Mouse (Mus musculus) ovary, adult 18-20 months (tissue): ENCODE data around the gene Kiss1.
A peak's percentile ranks its signal among the peaks of the same experiment; 100 is the strongest.
"Not testable (repeated sequence)": the region's sequence is repeated elsewhere in the genome, so short reads cannot be mapped to it uniquely, and the experiment has no call there.

ENCODE experiments used
- DNase-seq: peaks from one replicate; pipeline ENCODE4 v3.0.0; 2022; ENCODE audit warnings: low spot score, mixed read lengths

Kiss1 gene

GRCm38 (mm10) chr1:133317149-133317548 is 4.5 kb upstream of the Kiss1 start:
- no peak for DNase-seq

GRCm38 (mm10) chr1:133323333-133323732 is 1.7 kb downstream of the Kiss1 start:
- peak; percentile 48 for DNase-seq

DNA sequence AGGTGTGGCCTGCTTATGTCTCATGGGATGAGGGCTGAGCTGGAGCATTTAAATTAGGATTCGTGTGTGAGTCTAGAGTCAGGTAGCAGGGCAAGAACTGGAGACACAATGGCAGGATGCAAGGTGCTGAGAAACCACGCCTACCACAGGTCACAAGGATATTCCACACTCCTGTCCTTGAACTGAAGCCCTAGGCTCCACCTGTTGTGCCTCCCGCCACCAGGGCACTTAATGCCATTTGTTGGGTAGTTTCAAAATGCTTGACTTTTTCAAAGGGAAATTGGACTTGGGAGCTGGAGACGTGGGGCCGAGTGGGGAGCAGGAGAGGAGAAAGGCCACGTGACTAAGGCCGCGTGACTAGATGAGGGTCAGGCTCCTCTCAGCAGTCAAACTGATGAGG is 4.3 kb downstream of the Kiss1 start:
- DNase-seq, result no peak

DNA sequence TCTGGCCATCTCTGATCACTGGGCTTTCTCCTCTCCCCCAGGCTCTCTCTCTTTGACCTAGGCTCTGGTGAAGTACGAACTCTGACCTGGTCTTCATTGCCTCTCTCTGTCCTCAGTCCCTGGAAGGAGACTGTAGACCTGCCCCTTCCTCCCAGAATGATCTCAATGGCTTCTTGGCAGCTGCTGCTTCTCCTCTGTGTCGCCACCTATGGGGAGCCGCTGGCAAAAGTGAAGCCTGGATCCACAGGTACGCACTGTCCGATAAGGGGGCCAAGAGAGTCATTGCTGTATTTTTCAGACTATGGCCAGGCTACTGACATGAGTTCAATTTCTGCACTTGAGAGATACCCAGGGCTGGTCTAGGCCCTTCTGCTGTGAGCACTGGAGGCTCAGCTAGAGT is 5.4 kb downstream of the Kiss1 start:
- DNase-seq, result no peak

- no peak for DNase-seq
Measured at GRCm38 (mm10) chr1:133328299-133328795, 6.7 kb downstream of the Kiss1 start.

- no peak for DNase-seq
Measured at GRCm38 (mm10) chr1:133328896-133329637, 7.4 kb downstream of the Kiss1 start.

- DNase-seq, result no peak
Measured at GRCm38 (mm10) chr1:133329638-133329964, 7.9 kb downstream of the Kiss1 start.

GRCm38 (mm10) chr1:133331142-133331541 is 9.5 kb downstream of the Kiss1 start:
- DNase-seq, result no peak

DNA sequence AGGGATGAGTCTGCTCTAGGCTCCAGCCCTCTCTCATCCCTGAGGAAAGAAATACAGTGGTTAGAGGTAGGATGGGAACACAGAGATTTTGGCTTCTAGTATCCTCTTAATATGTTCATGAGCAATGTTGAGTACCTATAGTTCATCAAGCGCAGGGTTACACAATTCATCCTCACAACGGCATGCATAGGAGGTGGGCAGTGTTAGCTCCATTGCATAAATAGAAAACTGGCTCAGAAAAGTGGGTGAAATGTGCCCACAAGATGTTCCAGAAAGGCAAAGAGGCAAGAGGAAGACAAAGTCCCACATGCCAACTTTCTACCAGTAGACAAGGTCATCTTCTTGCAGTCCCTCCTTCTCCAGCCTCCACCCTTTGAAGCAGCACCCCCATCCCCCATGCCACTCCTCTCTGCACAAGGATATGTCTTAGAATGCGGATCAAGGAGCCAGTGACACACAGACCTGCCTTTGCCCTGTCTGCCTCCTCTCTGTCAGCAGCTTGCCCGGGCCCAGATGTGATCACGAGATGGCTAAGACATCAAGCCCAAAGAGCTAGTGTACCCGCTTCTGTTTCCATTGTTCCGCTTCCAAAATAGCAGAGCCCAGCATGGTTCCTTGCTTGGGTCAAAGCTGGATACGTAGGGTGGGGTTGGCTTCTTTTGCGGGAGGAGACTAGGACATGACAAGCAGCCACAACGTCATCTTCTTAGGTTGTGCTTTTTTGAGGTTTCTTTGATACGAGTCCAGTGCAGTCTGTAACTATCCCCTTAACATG is 11.2 kb downstream of the Kiss1 start:
- no peak for DNase-seq

DNA sequence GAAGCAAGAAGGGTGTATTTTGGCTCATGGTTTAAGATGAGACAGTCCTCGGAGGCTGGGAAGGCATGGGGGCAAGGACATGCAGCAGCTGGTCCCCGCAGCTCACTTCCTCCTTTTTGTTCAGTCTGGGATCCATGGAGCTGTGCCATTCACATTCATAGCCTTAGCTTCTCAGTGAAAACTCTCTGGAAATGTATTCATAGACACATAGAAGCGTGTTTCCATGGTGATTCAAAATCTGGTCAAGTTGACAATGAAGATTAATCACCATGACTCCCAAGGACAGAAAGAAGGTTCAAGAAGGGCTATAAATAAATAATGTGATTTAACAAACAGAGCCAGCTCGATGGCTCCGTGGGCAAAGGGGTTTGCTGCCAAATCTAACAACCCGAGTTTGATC is 12.3 kb downstream of the Kiss1 start:
- no peak for DNase-seq

GRCm38 (mm10) chr1:133340403-133340802 is 18.7 kb downstream of the Kiss1 start:
- not testable (repeated sequence) for DNase-seq

GRCm38 (mm10) chr1:133344357-133344756 is 22.7 kb downstream of the Kiss1 start:
- DNase-seq, result no peak

DNA sequence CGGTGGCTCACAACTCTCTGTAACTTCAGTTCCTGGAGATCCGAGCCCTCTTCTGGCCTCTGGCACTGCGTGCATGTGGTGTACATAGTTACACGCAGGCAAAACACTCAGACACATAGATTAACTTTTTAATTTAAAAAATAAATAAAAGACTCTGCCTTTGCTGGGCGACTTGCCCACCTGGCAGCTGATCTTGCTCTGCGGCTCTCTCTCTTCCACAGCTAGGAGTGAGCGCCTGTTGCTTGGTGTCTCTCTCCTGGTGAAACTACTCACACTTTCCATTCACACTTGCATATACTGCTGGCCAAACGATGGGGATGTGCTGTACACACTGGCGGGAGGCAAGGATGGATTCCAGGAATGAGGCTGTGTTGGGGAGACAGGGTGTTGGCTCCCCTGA is 24.9 kb downstream of the Kiss1 start:
- DNase-seq, result no peak

GRCm38 (mm10) chr1:133347226-133347625 is 25.6 kb downstream of the Kiss1 start:
- DNase-seq, result no peak

DNA sequence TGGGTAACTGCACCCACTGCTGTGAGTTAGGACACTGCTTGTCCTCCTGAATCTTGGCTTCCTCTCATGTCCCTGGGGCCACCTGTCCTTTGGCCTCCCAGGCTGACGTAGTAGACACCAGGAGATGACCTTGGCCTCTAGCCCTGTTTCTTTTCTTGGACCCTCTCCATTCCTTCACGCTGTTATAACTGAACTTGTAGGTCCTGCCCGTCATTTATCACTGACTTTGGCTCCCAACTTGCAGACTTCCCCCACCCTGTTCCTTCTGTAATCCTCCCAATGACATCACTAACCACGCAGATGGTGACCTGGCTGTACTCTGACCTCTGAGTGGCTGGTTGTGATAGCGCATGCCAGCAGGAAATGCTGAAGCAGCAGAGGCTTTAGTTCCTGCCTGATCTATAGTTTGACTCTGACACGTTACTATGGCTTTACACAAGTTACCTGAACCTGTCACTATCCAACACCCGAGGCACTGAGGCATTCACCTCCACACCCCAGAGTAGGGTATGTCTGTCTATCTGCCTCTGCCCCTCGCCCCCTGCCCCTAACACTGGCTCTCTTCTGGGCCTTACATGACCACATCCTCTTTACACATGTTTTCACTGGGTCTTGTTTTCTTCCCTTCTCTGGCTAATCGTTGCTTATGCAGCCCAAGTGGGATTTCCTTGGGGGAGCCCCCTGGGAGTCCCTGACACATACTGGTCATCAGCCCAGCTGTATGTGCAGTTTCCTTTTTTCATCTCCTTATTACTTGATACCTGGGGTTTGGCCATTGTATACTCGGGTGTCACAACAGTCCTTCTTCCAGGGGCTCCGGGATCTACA is 26.2 kb downstream of the Kiss1 start:
- DNase-seq, result no peak

DNA sequence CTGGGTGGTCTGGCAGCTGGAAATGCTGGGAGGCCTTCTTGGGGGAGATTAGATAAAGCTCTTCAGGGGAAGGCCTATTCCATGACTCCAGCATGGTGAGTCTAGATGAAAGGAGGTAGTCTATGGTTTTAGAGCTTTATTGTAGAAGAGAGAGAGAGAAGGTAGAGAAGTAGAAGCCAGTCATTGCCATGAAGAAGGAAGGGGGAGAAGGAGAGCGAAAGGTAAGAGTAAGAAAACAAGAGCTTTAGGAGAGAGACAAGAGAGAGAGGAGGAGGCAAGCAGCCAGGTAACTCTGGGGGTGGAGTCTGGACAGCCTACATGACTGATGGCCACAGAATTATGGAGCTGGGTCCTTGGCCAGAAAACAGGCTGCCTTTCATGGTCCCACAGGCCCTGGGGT is 28.5 kb downstream of the Kiss1 start, which contains the start of gene Ren1:
Ren1 (plus strand) TSS at position 301 of the 400 bp plus-strand sequence.
- no peak for DNase-seq

DNA sequence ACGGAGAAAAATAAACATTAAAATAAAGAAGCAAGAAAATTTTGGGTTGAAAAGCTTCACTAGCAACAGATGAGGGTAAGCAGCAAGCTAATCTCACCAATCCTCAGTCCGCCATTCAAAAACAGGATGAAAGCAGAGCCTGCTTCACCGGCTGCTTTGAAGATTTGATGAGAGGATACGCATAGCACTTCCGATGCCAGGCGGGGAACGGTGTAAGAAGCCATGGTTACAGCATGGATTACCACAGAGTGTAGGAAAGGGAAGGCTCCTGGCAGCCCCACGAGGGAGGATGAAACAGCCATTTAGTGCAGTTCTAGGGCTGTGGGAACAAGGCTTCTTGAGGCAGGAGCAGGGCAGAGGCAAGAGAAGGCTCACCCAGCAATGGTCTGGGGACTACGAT is 30.1 kb downstream of the Kiss1 start:
- DNase-seq, result no peak

DNA sequence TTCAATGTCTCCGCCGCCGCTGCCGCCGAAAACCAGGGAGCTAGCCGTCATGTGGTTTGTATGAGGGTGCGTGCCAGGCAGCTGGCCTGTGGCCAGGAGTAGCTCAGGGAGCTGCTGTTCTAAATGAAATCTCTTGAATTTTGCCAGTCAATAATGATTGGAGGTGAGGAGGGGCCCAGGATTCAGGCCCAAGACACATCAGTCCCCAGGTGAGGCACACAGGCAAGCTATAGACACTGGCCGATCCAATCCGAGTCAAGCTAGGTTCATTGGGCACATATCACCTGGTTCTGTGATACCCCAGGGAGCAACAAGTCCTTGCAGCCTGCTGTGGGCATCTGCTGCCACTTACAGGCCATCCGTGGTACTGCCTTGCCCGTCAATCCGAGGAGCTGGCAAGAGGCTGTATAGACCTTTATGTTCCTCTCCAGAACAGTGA is 31.7 kb downstream of the Kiss1 start:
- peak; percentile 50 for DNase-seq

- DNase-seq, result no peak
Measured at GRCm38 (mm10) chr1:133355469-133355868, 33.8 kb downstream of the Kiss1 start.

- DNase-seq, result no peak
Measured at GRCm38 (mm10) chr1:133355912-133356311, 34.2 kb downstream of the Kiss1 start.

GRCm38 (mm10) chr1:133356330-133356729 is 34.7 kb downstream of the Kiss1 start:
- no peak for DNase-seq

DNA sequence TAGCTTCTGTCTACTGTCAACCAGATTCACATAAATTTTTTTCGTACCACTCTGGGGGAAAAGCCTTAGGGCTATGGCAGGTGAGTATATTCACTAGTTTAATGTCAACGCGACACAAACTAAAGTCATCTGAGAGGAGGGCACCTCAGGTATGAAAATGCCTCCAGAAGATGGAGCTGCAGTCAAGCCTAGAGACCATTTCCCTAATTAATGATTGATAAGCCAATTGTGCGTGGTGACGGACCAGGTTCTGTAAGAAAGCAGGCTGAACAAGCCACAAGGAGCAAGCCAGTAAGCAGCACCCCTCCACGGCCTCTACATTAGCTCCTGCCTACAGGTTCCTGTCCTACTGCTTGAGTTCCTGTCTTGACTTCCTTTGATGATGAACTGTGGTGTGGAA is 39.3 kb downstream of the Kiss1 start:
- no peak for DNase-seq
